Mouse (Mus musculus): ENCODE data around the gene Ltn1. TPM values are rescaled to one million over a fixed set of nuclear protein-coding genes. Genes with fewer than 3 reads are reported as not detected.

Ltn1 gene
- polyA plus RNA-seq, 1 experiment from 2014 or later, result 20.7 TPM

DNA sequence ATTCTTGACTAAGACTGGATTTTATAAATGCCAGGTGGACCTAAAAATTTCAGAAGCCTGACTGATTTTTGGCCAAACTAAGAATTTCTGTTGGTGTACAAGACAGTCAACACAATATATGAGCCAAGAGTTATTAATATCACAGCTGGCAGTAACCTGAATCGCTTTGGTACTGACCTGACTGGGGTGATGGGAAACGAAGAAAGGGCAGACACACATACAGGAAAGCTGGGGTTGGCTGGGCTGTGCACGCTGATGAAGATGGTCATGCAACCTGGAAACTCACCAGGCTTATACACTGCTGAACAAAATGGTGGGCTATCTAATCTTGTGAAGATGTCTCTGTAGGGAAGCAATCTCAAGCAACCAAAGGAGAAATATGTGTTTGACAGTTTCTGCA, 102.4 kb downstream of the Ltn1 start:
- Histone ChIP-seq H3K4me1 (replicated peaks) (no peaks in the 10 kb centered on the region), H3K9me3 (no peaks in the 10 kb centered on the region), H3K9ac (no peak overlapping the region), H3K27ac (replicated peaks) (no peak overlapping the region), H3K36me3 (no peaks in the 10 kb centered on the region), H3K4me3 (no peak overlapping the region), H3K27me3 (no peaks in the 10 kb centered on the region), H3K4me2 (no peak overlapping the region)
- WGBS, result 92% methylated on average over 3 of the region's 3 CpGs
- ATAC-seq (ENCODE audit: low read depth), result no peak

Other genes with a start within 250 kb of the Ltn1 start
- gene N6amt1, start 78.4 kb downstream of the Ltn1 start, polyA plus RNA-seq (2015; fragmentation: Nextera tagmentation; extraction: Ambion mirVana), result 20.1 and 21.2 TPM in 2 replicates
- gene Rwdd2b, start 8.0 kb upstream of the Ltn1 start, polyA plus RNA-seq (2015; fragmentation: Nextera tagmentation; extraction: Ambion mirVana), result 13.3 and 13.5 TPM in 2 replicates
- 44.3 and 57.0 TPM in 2 replicates for gene Usp16, start 22.1 kb upstream of the Ltn1 start, polyA plus RNA-seq (2015; fragmentation: Nextera tagmentation; extraction: Ambion mirVana)
- 444 and 449 TPM in 2 replicates for gene Cct8, start 63.3 kb upstream of the Ltn1 start, polyA plus RNA-seq (2015; fragmentation: Nextera tagmentation; extraction: Ambion mirVana)
- 0.29 TPM in 1 of 2 replicates, not detected in the other for gene Map3k7cl, start 120.7 kb upstream of the Ltn1 start, polyA plus RNA-seq (2015; fragmentation: Nextera tagmentation; extraction: Ambion mirVana)

Measured in neural tube, embryonic 13.5 days (tissue).